Mouse (Mus musculus): ENCODE data around the gene Blcap. TPM values are rescaled to one million over a fixed set of nuclear protein-coding genes. Genes with fewer than 3 reads are reported as not detected.

The Blcap gene
- polyA plus RNA-seq, 1 experiment from 2014 or later = 44.3 TPM

DNA sequence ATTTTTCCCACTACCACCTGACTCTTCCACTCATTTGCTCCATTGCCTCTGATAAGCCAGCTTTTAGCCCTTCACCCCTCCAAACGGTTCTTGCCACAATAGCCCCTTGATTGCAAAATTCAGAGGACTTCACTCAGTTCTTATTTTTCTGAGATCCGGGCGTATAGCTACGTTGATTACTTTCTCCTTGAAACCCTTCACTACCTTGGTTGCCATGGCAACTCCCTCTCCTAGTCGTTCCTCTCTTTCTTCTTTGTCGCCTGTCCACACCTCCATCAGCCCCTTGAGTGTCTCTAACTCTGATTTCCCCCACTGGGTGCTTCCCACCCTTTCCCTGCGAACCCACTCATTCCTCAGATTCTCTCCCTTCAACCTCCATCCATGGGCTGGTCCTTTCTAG is 34.0 kb downstream of the Blcap start:
- Histone ChIP-seq H3K9ac (no peak overlapping the region), H3K4me1 (peaks cover 10% of the 10 kb centered on the region; the same call in 1 of the 2 replicates), H3K4me2 (no peak overlapping the region), H3K9me3 (no peaks in the 10 kb centered on the region), H3K27ac (no peak overlapping the region), H3K27me3 (replicated peaks) (no peaks in the 10 kb centered on the region), H3K4me3 (replicated peaks) (no peak overlapping the region), H3K36me3 (no peaks in the 10 kb centered on the region)
- 40% methylated on average over 7 of the region's 7 CpGs for WGBS
- no peak for ATAC-seq (ENCODE audit: insufficient read depth, low FRiP score, low read depth)

DNA sequence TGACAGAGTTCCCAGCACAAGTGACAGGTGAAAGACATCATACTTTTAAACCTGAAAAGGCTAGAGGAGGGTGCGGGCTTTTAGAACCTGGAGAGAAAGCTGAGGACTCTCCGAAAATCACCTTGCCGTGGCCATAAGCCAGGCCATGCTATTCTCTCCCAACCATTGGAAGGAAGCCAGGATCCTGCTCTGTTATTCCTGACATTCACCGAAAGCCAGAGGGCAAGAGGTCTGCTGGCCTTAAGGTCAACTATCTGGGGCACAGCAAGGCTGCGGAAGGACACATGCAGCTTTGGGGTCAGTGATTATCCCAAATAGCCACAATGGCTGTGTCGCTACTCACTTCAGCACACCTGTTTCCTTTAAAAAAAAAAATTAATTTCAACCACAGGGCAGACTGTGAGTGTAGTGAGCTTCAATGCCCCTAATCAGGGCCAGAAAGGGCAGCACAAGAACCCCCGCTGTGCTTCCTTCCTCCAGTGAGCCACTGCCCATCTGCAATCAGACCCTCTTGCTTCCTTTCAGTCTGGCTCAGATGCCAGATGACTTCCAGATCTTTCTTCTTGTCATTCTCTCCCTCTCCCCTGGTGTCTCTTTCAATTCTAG is 34.5 kb downstream of the Blcap start:
- Histone ChIP-seq H3K4me2 (no peak overlapping the region), H3K27ac (no peak overlapping the region), H3K9ac (no peak overlapping the region), H3K4me3 (replicated peaks) (no peak overlapping the region), H3K4me1 (peaks cover 14% of the 10 kb centered on the region), H3K9me3 (no peaks in the 10 kb centered on the region), H3K36me3 (no peaks in the 10 kb centered on the region), H3K27me3 (replicated peaks) (no peaks in the 10 kb centered on the region)
- no peak for ATAC-seq (ENCODE audit: insufficient read depth, low FRiP score, low read depth)
- WGBS = 55% methylated on average over 7 of the region's 7 CpGs

DNA sequence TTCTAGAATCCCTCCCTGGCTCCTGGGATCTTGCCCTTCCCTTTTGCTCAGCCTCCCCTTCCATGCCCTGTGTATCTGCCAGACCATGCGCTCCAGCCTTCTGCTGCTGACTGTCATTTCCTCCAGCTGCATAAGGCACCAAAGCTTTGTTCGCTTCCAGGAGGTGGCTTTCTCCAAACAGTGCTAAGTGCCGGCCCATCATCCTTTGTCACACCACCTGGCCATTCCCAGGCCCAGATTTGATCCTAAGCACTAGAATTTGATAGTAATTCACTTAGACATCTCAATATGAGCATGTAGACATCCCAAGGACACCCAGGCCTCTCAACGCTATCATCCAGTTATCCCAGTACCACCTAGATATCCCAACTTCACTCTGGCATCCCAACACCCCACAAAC is 36.9 kb downstream of the Blcap start:
- Histone ChIP-seq H3K9me3 (no peaks in the 10 kb centered on the region), H3K4me1 (peaks cover 4% of the 10 kb centered on the region; the same call in 1 of the 2 replicates), H3K4me3 (replicated peaks) (no peak overlapping the region), H3K9ac (no peak overlapping the region), H3K27me3 (replicated peaks) (no peaks in the 10 kb centered on the region), H3K27ac (no peak overlapping the region), H3K36me3 (no peaks in the 10 kb centered on the region), H3K4me2 (no peak overlapping the region)
- WGBS = 76% methylated on average over 4 of the region's 4 CpGs
- ATAC-seq (ENCODE audit: insufficient read depth, low FRiP score, low read depth) = no peak

- Histone ChIP-seq H3K27ac (no peak overlapping the region), H3K4me2 (no peak overlapping the region), H3K9me3 (no peaks in the 10 kb centered on the region), H3K4me3 (replicated peaks) (no peak overlapping the region), H3K4me1 (peaks cover 4% of the 10 kb centered on the region; the same call in 1 of the 2 replicates), H3K9ac (no peak overlapping the region), H3K27me3 (replicated peaks) (no peaks in the 10 kb centered on the region), H3K36me3 (no peaks in the 10 kb centered on the region)
- no peak for ATAC-seq (ENCODE audit: insufficient read depth, low FRiP score, low read depth)
- WGBS = 39% methylated on average over 8 of the region's 8 CpGs
Measured at GRCm38 (mm10) chr2:157531681-157532426, 39.2 kb downstream of the Blcap start.

DNA sequence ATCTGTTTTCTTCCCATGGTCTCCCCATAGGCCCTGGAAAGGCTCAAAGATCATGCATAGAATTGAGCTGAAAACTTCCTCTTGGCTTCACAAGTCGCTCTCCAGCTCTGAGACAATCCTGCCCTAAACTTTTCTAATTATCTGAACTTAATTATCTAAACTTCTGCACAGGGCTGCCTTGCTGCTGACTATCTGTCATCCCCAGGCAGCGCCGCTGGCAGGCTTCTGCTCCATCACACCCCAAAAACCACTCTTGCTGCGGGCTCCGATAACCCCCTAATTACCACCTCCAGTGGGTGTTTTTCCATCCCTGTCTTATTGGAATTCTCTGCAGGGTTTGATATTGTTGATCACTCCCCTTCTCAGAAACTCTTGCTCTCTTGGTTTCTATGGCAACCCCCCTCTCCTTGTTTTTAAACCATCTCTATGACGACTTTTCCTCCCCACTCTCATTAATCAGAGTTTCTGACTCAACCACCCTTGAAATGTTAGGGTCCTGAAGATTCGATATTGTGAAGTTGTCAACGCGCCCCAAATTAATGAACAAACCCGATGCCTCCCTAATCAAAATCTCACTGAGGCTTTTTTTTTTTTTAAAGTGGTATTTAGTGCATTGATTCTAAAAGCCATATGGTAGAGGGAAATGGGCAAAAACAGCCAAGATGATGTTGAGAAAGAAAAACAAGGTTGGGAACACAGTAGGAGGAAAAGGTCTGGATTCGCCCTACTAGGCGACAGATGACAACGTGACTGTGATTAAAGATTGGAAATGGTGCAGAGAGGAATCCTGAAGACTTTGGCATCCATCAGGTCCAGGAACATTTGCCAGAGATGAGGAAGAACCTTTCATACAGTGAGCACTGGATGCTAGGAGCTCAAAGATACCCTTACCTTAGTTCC is 40.8 kb downstream of the Blcap start:
- Histone ChIP-seq H3K9me3 (no peaks in the 10 kb centered on the region), H3K4me1 (peaks cover 4% of the 10 kb centered on the region; the same call in 1 of the 2 replicates), H3K36me3 (no peaks in the 10 kb centered on the region), H3K27me3 (replicated peaks) (no peaks in the 10 kb centered on the region), H3K27ac (no peak overlapping the region), H3K9ac (no peak overlapping the region), H3K4me2 (no peak overlapping the region), H3K4me3 (replicated peaks) (no peak overlapping the region)
- WGBS = 67% methylated on average over 13 of the region's 13 CpGs
- ATAC-seq (ENCODE audit: insufficient read depth, low FRiP score, low read depth) = no peak

GRCm38 (mm10) chr2:157522556-157522955 is 48.5 kb downstream of the Blcap start:
- WGBS = 61% methylated on average over 3 of the region's 3 CpGs
- ATAC-seq (ENCODE audit: insufficient read depth, low FRiP score, low read depth) = no peak
- H3K27ac ChIP-seq = no peak overlapping the region
- H3K4me2 ChIP-seq = no peak overlapping the region
- no peaks in the 10 kb centered on the region for H3K27me3 ChIP-seq (replicated peaks)
- H3K9ac ChIP-seq = no peak overlapping the region
- no peaks in the 10 kb centered on the region for H3K4me1 ChIP-seq
- H3K9me3 ChIP-seq = no peaks in the 10 kb centered on the region
- no peaks in the 10 kb centered on the region for H3K36me3 ChIP-seq
- no peak overlapping the region for H3K4me3 ChIP-seq (replicated peaks)

GRCm38 (mm10) chr2:157520496-157520895 is 50.6 kb downstream of the Blcap start:
- WGBS = 33% methylated on average over 5 of the region's 5 CpGs
- ATAC-seq (ENCODE audit: insufficient read depth, low FRiP score, low read depth) = no peak
- no peak overlapping the region for H3K27ac ChIP-seq

GRCm38 (mm10) chr2:157519452-157519851 is 51.6 kb downstream of the Blcap start:
- 64% methylated on average over 6 of the region's 6 CpGs for WGBS
- Histone ChIP-seq H3K4me1 (no peaks in the 10 kb centered on the region), H3K27me3 (replicated peaks) (no peaks in the 10 kb centered on the region), H3K9me3 (no peaks in the 10 kb centered on the region), H3K4me2 (no peak overlapping the region), H3K9ac (no peak overlapping the region), H3K27ac (no peak overlapping the region), H3K4me3 (replicated peaks) (no peak overlapping the region), H3K36me3 (no peaks in the 10 kb centered on the region)
- ATAC-seq (ENCODE audit: insufficient read depth, low FRiP score, low read depth) = no peak

More at GRCm38 (mm10) chr2:157520496-157520895, 50.6 kb downstream of the Blcap start:
- Histone ChIP-seq H3K4me3 (replicated peaks) (no peak overlapping the region), H3K27me3 (replicated peaks) (no peaks in the 10 kb centered on the region), H3K9me3 (no peaks in the 10 kb centered on the region), H3K4me2 (no peak overlapping the region), H3K4me1 (no peaks in the 10 kb centered on the region), H3K9ac (no peak overlapping the region), H3K36me3 (no peaks in the 10 kb centered on the region)

- Histone ChIP-seq H3K9ac (no peak overlapping the region), H3K27ac (no peak overlapping the region), H3K4me1 (no peaks in the 10 kb centered on the region), H3K4me3 (replicated peaks) (no peak overlapping the region), H3K4me2 (no peak overlapping the region), H3K27me3 (replicated peaks) (no peaks in the 10 kb centered on the region), H3K9me3 (no peaks in the 10 kb centered on the region), H3K36me3 (no peaks in the 10 kb centered on the region)
- WGBS = 34% methylated on average over 7 of the region's 7 CpGs
- ATAC-seq (ENCODE audit: insufficient read depth, low FRiP score, low read depth) = no peak
Measured at GRCm38 (mm10) chr2:157518451-157518850, 52.6 kb downstream of the Blcap start.

DNA sequence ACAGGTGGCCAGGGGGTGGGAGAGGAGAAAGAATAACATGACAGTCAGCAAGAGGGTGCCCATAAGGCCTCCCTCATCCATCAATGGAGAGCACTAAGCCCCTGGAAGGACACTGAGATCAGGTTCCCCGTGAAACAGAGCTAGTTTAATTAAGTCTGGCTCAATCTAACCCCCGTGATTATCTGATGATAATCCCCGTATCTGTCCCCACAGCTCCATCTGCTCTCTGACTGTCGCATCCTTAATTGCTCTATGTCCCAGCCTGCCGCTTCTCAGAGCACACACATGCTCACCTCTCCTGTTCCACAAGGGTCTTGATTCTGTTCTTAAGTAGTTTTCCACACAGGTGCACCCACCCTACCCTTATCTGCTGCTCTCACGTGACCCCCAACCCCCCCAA is 53.5 kb downstream of the Blcap start:
- no peak overlapping the region for H3K27ac ChIP-seq
- H3K4me2 ChIP-seq = no peak overlapping the region

DNA sequence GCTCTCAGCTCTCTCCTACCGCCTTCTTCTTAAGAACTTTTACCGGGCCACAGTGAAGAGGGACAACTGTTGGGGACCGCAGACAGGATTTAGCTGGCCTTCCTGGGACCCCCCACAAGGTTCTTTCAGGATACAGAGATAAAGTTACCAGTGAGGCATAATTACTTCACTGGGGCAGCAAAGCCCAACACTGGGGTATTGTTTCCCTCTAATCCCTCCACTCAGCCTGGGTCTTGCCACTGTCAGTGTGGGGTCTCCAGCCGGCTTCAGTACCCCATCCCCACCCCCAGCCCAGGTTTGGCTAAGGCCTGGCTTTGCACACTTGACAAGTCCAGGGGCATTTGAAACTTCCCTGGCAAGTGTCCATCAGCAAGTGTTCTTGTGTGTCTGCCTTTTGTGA is 56.7 kb downstream of the Blcap start:
- H3K27ac ChIP-seq = no peak overlapping the region
- no peak for ATAC-seq (ENCODE audit: insufficient read depth, low FRiP score, low read depth)

More for the DNA sequence above, 53.5 kb downstream of the Blcap start:
- Histone ChIP-seq H3K4me1 (no peaks in the 10 kb centered on the region), H3K4me3 (replicated peaks) (no peak overlapping the region), H3K36me3 (no peaks in the 10 kb centered on the region), H3K27me3 (replicated peaks) (no peaks in the 10 kb centered on the region), H3K9ac (no peak overlapping the region), H3K9me3 (no peaks in the 10 kb centered on the region)
- ATAC-seq (ENCODE audit: insufficient read depth, low FRiP score, low read depth) = no peak
- 70% methylated on average over 6 of the region's 6 CpGs for WGBS

More for the DNA sequence above, 56.7 kb downstream of the Blcap start:
- Histone ChIP-seq H3K4me2 (no peak overlapping the region), H3K27me3 (replicated peaks) (no peaks in the 10 kb centered on the region), H3K9me3 (no peaks in the 10 kb centered on the region), H3K36me3 (no peaks in the 10 kb centered on the region), H3K4me3 (replicated peaks) (no peak overlapping the region), H3K9ac (no peak overlapping the region), H3K4me1 (no peaks in the 10 kb centered on the region; the same call in 1 of the 2 replicates)
- 35% methylated on average over 4 of the region's 4 CpGs for WGBS

Data from stomach, embryonic 15.5 days (tissue).